Mouse (Mus musculus) layer of hippocampus, postnatal 25 days (tissue): ENCODE measurements around the gene Kcnt2. TPM values are rescaled to one million over a fixed set of nuclear protein-coding genes. Genes with fewer than 3 reads are reported as not detected.

Experiments used
- total RNA-seq, 2 experiments: library from RNA; stranded (reverse); gene quantifications; 2 replicates each; pipeline ENCODE4 v1.2.3; 2021

The Kcnt2 gene
- total RNA-seq, 2 experiments from 2014 or later: 31.3 to 33.7 TPM

Other genes starting within 250 kb of the Kcnt2 start
- 10 to 100 TPM; 13.2 to 15.3 TPM for gene Cfh, start 62.4 kb upstream of the Kcnt2 start, total RNA-seq